Mouse (Mus musculus): ENCODE measurements at regions not wholly inside any gene's neighbourhood (a gene's known extent, or its start where the extent isn't known, plus 50 kb on each side); places are given as distances from the start of the nearest gene placed in this dataset.

GRCm38 (mm10) chrX:99574441-99575103 lies 103.5 kb upstream of the Pja1 start:
- no peak overlapping the region for H3K4me3 ChIP-seq (ENCODE audit: low read depth, low read length)
- ATAC-seq (ENCODE audit: extremely low read depth, insufficient number of reproducible peaks, low FRiP score, poor library complexity, severe bottlenecking) = no peak
- DNase-seq (ENCODE audit: low spot score) = no peak

GRCm38 (mm10) chrX:99570161-99570560 lies 99.1 kb upstream of the Pja1 start:
- Histone ChIP-seq H3K9me3 (replicated peaks) (no peaks in the 10 kb centered on the region), H3K36me3 (replicated peaks) (no peaks in the 10 kb centered on the region), H3K4me3 (ENCODE audit: low read depth, low read length) (no peak overlapping the region), H3K27me3 (ENCODE audit: insufficient read depth, low read length) (no peaks in the 10 kb centered on the region), H3K4me1 (ENCODE audit: insufficient read depth, low read depth, low read length) (no peaks in the 10 kb centered on the region)
- no peak for ATAC-seq (ENCODE audit: extremely low read depth, insufficient number of reproducible peaks, low FRiP score, poor library complexity, severe bottlenecking)
- no peak for DNase-seq (ENCODE audit: low spot score)
- TF ChIP-seq GATA2 (IDR thresholded peaks at IDR 0.05; ENCODE audit: borderline replicate concordance, low read depth, low read length) (no peak), GATA1 (IDR thresholded peaks at IDR 0.05; ENCODE audit: borderline replicate concordance, low read length) (no peak)

More at GRCm38 (mm10) chrX:99574441-99575103, 103.5 kb upstream of the Pja1 start:
- no peaks in the 10 kb centered on the region for H3K27me3 ChIP-seq (ENCODE audit: insufficient read depth, low read length)
- H3K9me3 ChIP-seq (replicated peaks) = no peaks in the 10 kb centered on the region
- TF ChIP-seq GATA2 (IDR thresholded peaks at IDR 0.05; ENCODE audit: borderline replicate concordance, low read depth, low read length) = no peak
- no peak for TF ChIP-seq GATA1 (IDR thresholded peaks at IDR 0.05; ENCODE audit: borderline replicate concordance, low read length)
- no peak for TF ChIP-seq CTCF (IDR thresholded peaks at IDR 0.05; ENCODE audit: low read depth, low read length)
- no peak for TF ChIP-seq TAL1 (conservative IDR thresholded peaks at IDR 0.05; ENCODE audit: low read depth, low read length)
- no peak for TF ChIP-seq POLR2AphosphoS5 (IDR thresholded peaks at IDR 0.05; ENCODE audit: insufficient replicate concordance, low read depth, low read length)
- no peaks in the 10 kb centered on the region for H3K4me1 ChIP-seq (ENCODE audit: insufficient read depth, low read depth, low read length)
- no peaks in the 10 kb centered on the region for H3K36me3 ChIP-seq (replicated peaks)

- Histone ChIP-seq H3K36me3 (replicated peaks) (no peaks in the 10 kb centered on the region), H3K4me3 (ENCODE audit: low read depth, low read length) (no peak overlapping the region), H3K27me3 (ENCODE audit: insufficient read depth, low read length) (no peaks in the 10 kb centered on the region), H3K4me1 (ENCODE audit: insufficient read depth, low read depth, low read length) (no peaks in the 10 kb centered on the region), H3K9me3 (replicated peaks) (no peaks in the 10 kb centered on the region)
- DNase-seq (ENCODE audit: low spot score) (no peak), ATAC-seq (ENCODE audit: extremely low read depth, insufficient number of reproducible peaks, low FRiP score, poor library complexity, severe bottlenecking) (no peak)
- TF ChIP-seq GATA1 (IDR thresholded peaks at IDR 0.05; ENCODE audit: borderline replicate concordance, low read length) = no peak
- TF ChIP-seq POLR2AphosphoS5 (IDR thresholded peaks at IDR 0.05; ENCODE audit: insufficient replicate concordance, low read depth, low read length) = no peak
- TF ChIP-seq GATA2 (IDR thresholded peaks at IDR 0.05; ENCODE audit: borderline replicate concordance, low read depth, low read length) = no peak
- TF ChIP-seq TAL1 (conservative IDR thresholded peaks at IDR 0.05; ENCODE audit: low read depth, low read length) = no peak
- TF ChIP-seq CTCF (IDR thresholded peaks at IDR 0.05; ENCODE audit: low read depth, low read length) = no peak
These were observed 97.2 kb upstream of the Pja1 start for GRCm38 (mm10) chrX:99568244-99568643.

- ATAC-seq (ENCODE audit: extremely low read depth, insufficient number of reproducible peaks, low FRiP score, poor library complexity, severe bottlenecking) = no peak
- H3K4me1 ChIP-seq (ENCODE audit: insufficient read depth, low read depth, low read length) = no peaks in the 10 kb centered on the region
- H3K4me3 ChIP-seq (ENCODE audit: low read depth, low read length) = no peak overlapping the region
- no peaks in the 10 kb centered on the region for H3K27me3 ChIP-seq (ENCODE audit: insufficient read depth, low read length)
- H3K9me3 ChIP-seq (replicated peaks) = no peaks in the 10 kb centered on the region
- H3K36me3 ChIP-seq (replicated peaks) = no peaks in the 10 kb centered on the region
- no peak for DNase-seq (ENCODE audit: low spot score)
- TF ChIP-seq GATA2 (IDR thresholded peaks at IDR 0.05; ENCODE audit: borderline replicate concordance, low read depth, low read length) (no peak), CTCF (IDR thresholded peaks at IDR 0.05; ENCODE audit: low read depth, low read length) (no peak), GATA1 (IDR thresholded peaks at IDR 0.05; ENCODE audit: borderline replicate concordance, low read length) (no peak), TAL1 (conservative IDR thresholded peaks at IDR 0.05; ENCODE audit: low read depth, low read length) (no peak), POLR2AphosphoS5 (IDR thresholded peaks at IDR 0.05; ENCODE audit: insufficient replicate concordance, low read depth, low read length) (no peak)
These were observed 96.5 kb upstream of the Pja1 start for GRCm38 (mm10) chrX:99567367-99568164.

- ATAC-seq (ENCODE audit: extremely low read depth, insufficient number of reproducible peaks, low FRiP score, poor library complexity, severe bottlenecking) (no peak), DNase-seq (ENCODE audit: low spot score) (no peak)
- H3K4me1 ChIP-seq (ENCODE audit: insufficient read depth, low read depth, low read length) = no peaks in the 10 kb centered on the region
- no peaks in the 10 kb centered on the region for H3K9me3 ChIP-seq (replicated peaks)
- TF ChIP-seq GATA2 (IDR thresholded peaks at IDR 0.05; ENCODE audit: borderline replicate concordance, low read depth, low read length) = no peak
- TF ChIP-seq POLR2AphosphoS5 (IDR thresholded peaks at IDR 0.05; ENCODE audit: insufficient replicate concordance, low read depth, low read length) = no peak
- no peaks in the 10 kb centered on the region for H3K27me3 ChIP-seq (ENCODE audit: insufficient read depth, low read length)
- H3K36me3 ChIP-seq (replicated peaks) = no peaks in the 10 kb centered on the region
- H3K4me3 ChIP-seq (ENCODE audit: low read depth, low read length) = no peak overlapping the region
These were observed 90.9 kb upstream of the Pja1 start for GRCm38 (mm10) chrX:99561995-99562394.

GRCm38 (mm10) chrX:99560699-99561098 lies 89.6 kb upstream of the Pja1 start:
- no peak for TF ChIP-seq POLR2AphosphoS5 (IDR thresholded peaks at IDR 0.05; ENCODE audit: insufficient replicate concordance, low read depth, low read length)
- TF ChIP-seq TAL1 (conservative IDR thresholded peaks at IDR 0.05; ENCODE audit: low read depth, low read length) = no peak
- Histone ChIP-seq H3K27me3 (ENCODE audit: insufficient read depth, low read length) (no peaks in the 10 kb centered on the region), H3K9me3 (replicated peaks) (no peaks in the 10 kb centered on the region), H3K36me3 (replicated peaks) (no peaks in the 10 kb centered on the region), H3K4me1 (ENCODE audit: insufficient read depth, low read depth, low read length) (no peaks in the 10 kb centered on the region), H3K4me3 (ENCODE audit: low read depth, low read length) (no peak overlapping the region)
- no peak for ATAC-seq (ENCODE audit: extremely low read depth, insufficient number of reproducible peaks, low FRiP score, poor library complexity, severe bottlenecking)
- no peak for DNase-seq (ENCODE audit: low spot score)
